Mouse (Mus musculus) midbrain, embryonic 16.5 days (tissue): ENCODE measurements around the gene Uri1. TPM values are rescaled to one million over a fixed set of nuclear protein-coding genes. Genes with fewer than 3 reads are reported as not detected.

ENCODE experiments used
- ATAC-seq: fragments of 200-750 bp; cut with Nextera tagmentation; 2 replicates; pipeline ENCODE4 v1.8.0; 2017; ENCODE audit warnings: moderate TSS enrichment
- H3K27ac ChIP-seq: fragments of 300-500 bp; sonication (generic); 2 replicates; pipeline ENCODE4 v1.5.1; 2014; ENCODE audit warnings: mild to moderate bottlenecking, low read length, mixed read lengths
- H3K27me3 ChIP-seq: fragments of 300-500 bp; sonication (generic); 2 replicates; pipeline ENCODE4 v1.6.1; 2014; ENCODE audit warnings: low read depth, low read length, mixed read lengths; ENCODE audit not compliant: control insufficient read depth, insufficient read depth
- H3K36me3 ChIP-seq: fragments of 300-500 bp; sonication (generic); 2 replicates; pipeline ENCODE4 v1.6.1; 2014; ENCODE audit warnings: mild to moderate bottlenecking, low read length, moderate library complexity, mixed read lengths; ENCODE audit not compliant: control insufficient read depth, insufficient read depth
- H3K4me1 ChIP-seq: fragments of 300-500 bp; sonication (generic); 2 replicates; pipeline ENCODE4 v1.6.1; 2014; ENCODE audit warnings: mild to moderate bottlenecking, low read length, mixed read lengths; ENCODE audit not compliant: control insufficient read depth, insufficient read depth
- H3K4me2 ChIP-seq: fragments of 300-500 bp; sonication (generic); 2 replicates; pipeline ENCODE4 v1.6.1; 2014; ENCODE audit warnings: mild to moderate bottlenecking, low read length, mixed read lengths
- H3K4me3 ChIP-seq: fragments of 300-500 bp; sonication (generic); 2 replicates; pipeline ENCODE4 v1.5.1; 2014; ENCODE audit warnings: low read depth, mild to moderate bottlenecking, low read length, moderate library complexity, mixed read lengths
- H3K9ac ChIP-seq: fragments of 300-500 bp; sonication (generic); 2 replicates; pipeline ENCODE4 v1.6.1; 2014; ENCODE audit warnings: low read depth, low read length, mixed read lengths
- H3K9me3 ChIP-seq: fragments of 300-500 bp; sonication (generic); replicated peaks from 2 replicates; pipeline ENCODE4 v1.6.1; 2014; ENCODE audit warnings: mild to moderate bottlenecking, low read length, mixed read lengths; ENCODE audit not compliant: control insufficient read depth, poor library complexity, severe bottlenecking
- WGBS: fragments of 180-500 bp; shearing (Covaris S2); extraction: QIAGEN DNeasy Blood & Tissue Kit; methylation state at CpG from one replicate; pipeline ENCODE4 v1.1.7; 2014; 5-methylcytosine and 5-hydroxymethylcytosine counted together
- polyA plus RNA-seq: library from polyadenylated mRNA; unstranded; fragments of >200 nt; fragmentation: Nextera tagmentation; extraction: Ambion mirVana; gene quantifications from 2 replicates; pipeline ENCODE4 v1.2.1, GENCODE M21; 2015

Uri1 gene
- polyA plus RNA-seq, 1 experiment from 2014 or later, result 33.3 TPM

DNA sequence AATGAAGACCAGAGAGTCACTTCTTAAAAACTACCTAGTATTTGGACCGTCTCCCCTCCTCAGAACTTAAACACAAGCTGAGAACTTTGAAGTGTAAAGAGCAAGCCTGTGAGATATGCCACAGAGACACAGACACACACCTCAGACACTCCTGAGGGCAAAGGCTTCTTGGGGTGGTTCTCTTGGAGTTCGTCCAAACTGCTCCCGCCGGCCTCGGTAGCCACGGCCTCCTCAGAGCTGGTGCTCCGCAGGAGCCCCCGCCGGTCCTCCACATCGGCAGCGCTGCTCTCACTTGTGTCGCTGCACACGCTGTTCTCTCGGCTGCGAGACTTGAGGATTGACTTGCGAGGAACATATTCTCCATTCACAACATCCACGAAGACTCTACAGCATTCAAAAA, 61.0 kb downstream of the Uri1 start:
- no peak for ATAC-seq
- no peaks in the 10 kb centered on the region for H3K4me1 ChIP-seq
- no peaks in the 10 kb centered on the region for H3K27me3 ChIP-seq
- no peak overlapping the region for H3K4me2 ChIP-seq
- H3K9ac ChIP-seq, result no peak overlapping the region
- WGBS, result 94% methylated on average over 17 of the region's 17 CpGs
- peaks cover 12% of the 10 kb centered on the region for H3K36me3 ChIP-seq
- H3K9me3 ChIP-seq, result no peaks in the 10 kb centered on the region
- H3K27ac ChIP-seq, result no peak overlapping the region
- H3K4me3 ChIP-seq, result no peak overlapping the region

DNA sequence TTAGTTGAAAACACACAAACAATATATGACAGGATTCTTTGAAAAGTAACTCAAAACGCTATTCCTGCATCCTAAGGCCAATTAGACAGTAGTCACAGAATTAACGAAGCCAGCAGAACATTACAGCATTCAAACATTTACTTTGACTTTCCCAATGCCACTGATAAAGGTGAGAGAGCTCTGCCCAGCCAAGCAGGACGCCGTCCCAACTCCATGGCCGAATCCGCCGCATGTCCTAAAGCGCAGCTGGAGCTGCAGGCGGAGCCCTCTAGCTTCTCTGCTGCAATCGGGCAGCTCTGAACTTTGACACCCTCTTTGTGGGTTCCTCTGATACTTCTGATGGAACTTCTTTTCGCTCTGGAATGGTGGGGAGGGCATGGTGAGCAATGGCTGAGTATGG, 62.1 kb downstream of the Uri1 start:
- 91% methylated on average over 11 of the region's 11 CpGs for WGBS
- no peak overlapping the region for H3K4me2 ChIP-seq

DNA sequence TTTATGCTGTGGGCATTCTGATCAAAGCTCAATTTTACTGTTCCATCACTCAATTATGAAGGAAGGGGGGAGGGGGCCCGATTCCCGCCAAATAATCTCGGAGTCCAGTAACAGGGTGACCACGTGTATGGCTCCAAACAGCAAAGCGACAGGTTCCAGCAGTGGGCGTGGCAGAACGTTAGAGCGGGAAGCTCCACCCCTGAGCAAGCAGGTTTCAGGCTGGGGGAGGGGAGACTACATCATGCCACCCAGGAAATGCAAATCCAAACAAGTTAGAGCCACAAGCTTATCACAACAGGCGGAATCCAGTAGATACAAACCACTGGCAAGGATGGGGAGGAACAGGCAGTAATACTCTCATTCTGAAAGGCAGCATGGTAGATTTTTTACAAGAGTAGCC, 71.5 kb downstream of the Uri1 start:
- no peaks in the 10 kb centered on the region for H3K27me3 ChIP-seq
- H3K9ac ChIP-seq, result no peak overlapping the region
- no peak for ATAC-seq
- no peak overlapping the region for H3K4me3 ChIP-seq
- H3K9me3 ChIP-seq, result no peaks in the 10 kb centered on the region
- H3K27ac ChIP-seq, result no peak overlapping the region
- H3K36me3 ChIP-seq, result no peaks in the 10 kb centered on the region
- WGBS, result 84% methylated on average over 9 of the region's 9 CpGs
- H3K4me1 ChIP-seq, result no peaks in the 10 kb centered on the region
- no peak overlapping the region for H3K4me2 ChIP-seq

More for the DNA sequence above, 62.1 kb downstream of the Uri1 start:
- Histone ChIP-seq H3K27ac (no peak overlapping the region), H3K36me3 (peaks cover 12% of the 10 kb centered on the region), H3K27me3 (no peaks in the 10 kb centered on the region), H3K9ac (no peak overlapping the region), H3K4me3 (no peak overlapping the region), H3K9me3 (no peaks in the 10 kb centered on the region), H3K4me1 (no peaks in the 10 kb centered on the region)
- ATAC-seq, result no peak

DNA sequence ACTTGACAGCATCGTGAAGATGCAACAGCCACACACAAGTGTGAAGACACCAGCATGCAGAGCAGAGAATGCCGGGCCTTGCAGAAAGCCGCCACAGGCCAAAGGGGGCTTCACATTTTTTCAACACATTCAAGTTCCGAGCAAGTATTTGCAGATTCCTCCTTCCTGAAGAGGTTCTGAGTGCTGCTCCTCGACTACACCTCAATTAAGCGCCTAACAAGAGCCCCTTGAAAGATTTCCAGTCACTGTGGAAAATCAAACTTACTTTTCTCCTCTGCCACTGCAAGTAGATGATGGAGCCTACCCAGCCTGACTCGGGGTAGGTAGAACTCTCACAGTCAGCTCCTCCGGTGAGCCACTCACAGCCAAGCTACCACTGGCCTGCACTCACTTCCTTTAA, 86.9 kb downstream of the Uri1 start:
- H3K4me1 ChIP-seq, result peaks cover 8% of the 10 kb centered on the region
- ATAC-seq, result no peak
- no peak overlapping the region for H3K4me2 ChIP-seq
- no peak overlapping the region for H3K27ac ChIP-seq
- no peak overlapping the region for H3K9ac ChIP-seq
- no peak overlapping the region for H3K4me3 ChIP-seq
- H3K9me3 ChIP-seq, result no peaks in the 10 kb centered on the region
- no peaks in the 10 kb centered on the region for H3K36me3 ChIP-seq
- H3K27me3 ChIP-seq, result no peaks in the 10 kb centered on the region
- 86% methylated on average over 8 of the region's 8 CpGs for WGBS

DNA sequence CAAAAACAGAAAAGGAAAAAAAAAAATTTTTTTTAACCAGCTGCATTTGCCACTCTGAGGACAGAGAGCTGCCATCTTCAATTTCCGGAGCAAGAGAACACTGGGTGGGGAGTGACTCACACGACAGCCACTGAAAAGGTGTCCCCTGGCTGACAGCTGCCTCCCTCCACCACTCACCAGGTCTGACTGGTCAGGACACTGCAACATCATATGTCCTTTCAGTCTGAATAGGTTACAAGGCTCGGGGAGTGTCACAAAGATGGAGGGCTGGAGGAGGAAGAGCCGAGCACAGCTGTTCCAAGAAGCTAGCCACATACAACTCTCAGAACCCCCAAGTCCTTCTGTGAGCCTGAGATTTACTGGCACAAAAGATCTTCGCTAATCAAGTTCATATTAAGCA, 87.6 kb downstream of the Uri1 start:
- Histone ChIP-seq H3K4me3 (no peak overlapping the region), H3K36me3 (no peaks in the 10 kb centered on the region), H3K27me3 (no peaks in the 10 kb centered on the region), H3K9ac (no peak overlapping the region), H3K4me1 (peaks cover 8% of the 10 kb centered on the region), H3K9me3 (no peaks in the 10 kb centered on the region), H3K4me2 (no peak overlapping the region), H3K27ac (no peak overlapping the region)
- no peak for ATAC-seq
- 66% methylated on average over 5 of the region's 5 CpGs for WGBS

DNA sequence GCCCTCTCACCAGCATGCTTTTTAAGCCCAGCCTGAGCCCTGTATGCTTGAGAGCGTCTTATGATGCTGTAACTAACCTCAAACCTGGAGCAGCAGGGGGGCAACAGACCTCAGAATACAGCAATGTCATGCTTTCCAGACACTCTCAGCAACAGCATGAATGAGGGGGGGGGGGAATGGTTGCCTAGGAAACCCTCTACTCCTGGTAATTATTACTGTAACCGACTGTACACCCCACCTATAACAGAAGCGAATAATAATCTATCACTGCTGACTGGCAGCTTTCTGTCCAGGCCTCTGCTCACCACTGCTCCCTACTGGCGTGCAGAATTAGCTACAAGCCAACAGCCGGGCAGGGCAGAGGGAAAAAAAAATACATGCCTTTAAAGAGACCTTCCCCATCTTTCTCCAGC, 88.6 kb downstream of the Uri1 start:
- WGBS, result 4% methylated on average over 5 of the region's 5 CpGs
- Histone ChIP-seq H3K27me3 (no peaks in the 10 kb centered on the region), H3K9ac (no peak overlapping the region), H3K4me1 (peaks cover 10% of the 10 kb centered on the region), H3K36me3 (no peaks in the 10 kb centered on the region), H3K4me2 (no peak overlapping the region), H3K4me3 (no peak overlapping the region), H3K27ac (no peak overlapping the region), H3K9me3 (no peaks in the 10 kb centered on the region)
- ATAC-seq, result peak; percentile 71

DNA sequence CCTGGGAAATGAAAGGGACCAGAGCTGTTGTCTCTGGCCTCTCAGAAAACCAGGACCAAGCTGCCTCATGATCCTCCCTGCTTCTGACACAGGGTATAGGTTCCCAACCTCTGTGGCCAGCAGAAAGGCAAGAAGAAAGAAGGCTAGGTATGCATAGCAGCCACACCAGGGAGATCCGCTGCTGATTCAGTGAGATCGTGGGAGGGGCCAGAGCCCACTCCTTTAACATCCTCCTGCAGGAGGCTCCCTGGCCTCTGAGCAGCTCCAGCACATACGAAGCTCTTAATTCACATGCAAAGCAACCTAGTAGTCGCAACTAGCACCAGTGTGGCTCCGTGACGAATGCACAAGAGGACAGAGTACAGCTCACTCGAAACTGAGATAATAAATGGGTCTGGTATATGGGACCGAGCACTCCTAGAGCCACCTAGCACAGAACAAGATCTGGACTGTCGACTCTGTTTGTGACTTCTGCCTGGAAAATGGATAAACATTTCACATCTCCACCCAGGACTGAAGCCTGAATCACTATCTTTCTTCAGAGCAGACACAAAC, 89.5 kb downstream of the Uri1 start:
- 18% methylated on average over 9 of the region's 9 CpGs for WGBS
- Histone ChIP-seq H3K27ac (no peak overlapping the region), H3K9ac (no peak overlapping the region), H3K27me3 (no peaks in the 10 kb centered on the region), H3K4me1 (peaks cover 11% of the 10 kb centered on the region), H3K4me2 (no peak overlapping the region), H3K9me3 (no peaks in the 10 kb centered on the region), H3K4me3 (no peak overlapping the region), H3K36me3 (no peaks in the 10 kb centered on the region)
- ATAC-seq, result 0 out of 2 replicates have a peak, but pooled peaks have one; percentile 38

DNA sequence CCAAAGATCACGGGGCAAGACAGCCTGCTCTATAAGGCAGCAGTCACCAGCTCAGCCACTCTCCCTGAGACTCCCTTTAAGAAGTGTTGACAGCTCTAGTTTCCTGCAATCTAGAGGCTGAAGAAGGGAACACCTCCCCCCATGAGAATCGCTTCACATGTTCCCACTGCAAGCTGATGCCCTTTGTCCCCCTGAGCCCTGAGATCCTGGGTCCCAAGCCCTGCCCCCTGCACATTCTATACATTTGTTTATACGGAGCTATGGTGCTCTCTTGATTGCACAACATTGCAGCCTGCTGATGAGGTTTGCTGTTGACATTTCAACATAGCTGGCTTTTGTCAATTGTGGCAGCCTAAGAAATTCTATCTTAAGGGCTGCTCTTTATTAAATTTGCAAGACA, 91.7 kb downstream of the Uri1 start:
- ATAC-seq, result no peak
- H3K36me3 ChIP-seq, result no peaks in the 10 kb centered on the region
- peaks cover 11% of the 10 kb centered on the region for H3K4me1 ChIP-seq
- H3K27me3 ChIP-seq, result no peaks in the 10 kb centered on the region
- H3K4me2 ChIP-seq, result no peak overlapping the region
- no peak overlapping the region for H3K9ac ChIP-seq
- WGBS, result 25% methylated on average over 3 of the region's 3 CpGs
- no peak overlapping the region for H3K27ac ChIP-seq
- no peaks in the 10 kb centered on the region for H3K9me3 ChIP-seq
- no peak overlapping the region for H3K4me3 ChIP-seq

DNA sequence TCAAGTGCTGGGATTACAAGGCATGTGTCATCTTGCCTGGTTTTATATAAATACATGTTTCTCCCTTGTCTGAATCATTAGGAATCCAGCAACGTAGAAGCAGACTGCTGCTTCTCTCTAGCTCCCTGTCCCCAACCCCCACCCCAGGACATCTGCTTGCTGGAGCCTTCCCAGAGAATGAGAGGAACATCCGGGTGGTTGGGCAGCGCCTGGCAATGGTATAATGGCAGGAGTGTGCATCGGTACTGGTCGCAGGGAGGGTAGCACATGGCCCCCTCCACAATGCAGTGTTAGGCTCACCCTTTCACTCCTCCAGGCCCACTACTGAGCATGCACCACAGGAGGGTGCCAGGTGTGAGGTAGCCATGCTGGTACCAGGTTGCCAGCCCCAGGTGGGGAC, 93.6 kb downstream of the Uri1 start:
- no peak for ATAC-seq
- no peak overlapping the region for H3K4me2 ChIP-seq
- H3K27ac ChIP-seq, result no peak overlapping the region
- no peak overlapping the region for H3K4me3 ChIP-seq
- H3K4me1 ChIP-seq, result peaks cover 11% of the 10 kb centered on the region
- 49% methylated on average over 5 of the region's 5 CpGs for WGBS
- no peak overlapping the region for H3K9ac ChIP-seq
- no peaks in the 10 kb centered on the region for H3K27me3 ChIP-seq
- H3K36me3 ChIP-seq, result no peaks in the 10 kb centered on the region
- H3K9me3 ChIP-seq, result no peaks in the 10 kb centered on the region
